Mouse (Mus musculus): ENCODE data around the gene Dusp3.
A peak's percentile ranks its signal among the peaks of the same experiment; 100 is the strongest.

Gene Dusp3

GRCm38 (mm10) chr11:101976949-101977348 lies 9.9 kb downstream of the Dusp3 start:
- DNase-seq (ENCODE audit: low read depth, low spot score), result peak; percentile 33

- peak; percentile 69 for DNase-seq (ENCODE audit: low read depth, low spot score)
Observed at GRCm38 (mm10) chr11:101974923-101975322, 11.9 kb downstream of the Dusp3 start.

GRCm38 (mm10) chr11:101974181-101974580 lies 12.6 kb downstream of the Dusp3 start:
- no peak for DNase-seq (ENCODE audit: low read depth, low spot score)

- no peak for DNase-seq (ENCODE audit: low read depth, low spot score)
Observed at GRCm38 (mm10) chr11:101973496-101973895, 13.3 kb downstream of the Dusp3 start.

GRCm38 (mm10) chr11:101972651-101973050 lies 14.2 kb downstream of the Dusp3 start:
- DNase-seq (ENCODE audit: low read depth, low spot score), result no peak

- DNase-seq (ENCODE audit: low read depth, low spot score), result no peak
Observed at GRCm38 (mm10) chr11:101972097-101972496, 14.7 kb downstream of the Dusp3 start.

- DNase-seq (ENCODE audit: low read depth, low spot score), result peak; percentile 76
Observed at GRCm38 (mm10) chr11:101971410-101971809, 15.4 kb downstream of the Dusp3 start.

GRCm38 (mm10) chr11:101969835-101970234 lies 17.0 kb downstream of the Dusp3 start:
- DNase-seq (ENCODE audit: low read depth, low spot score), result no peak

- peak; percentile 94 for DNase-seq (ENCODE audit: low read depth, low spot score)
Observed at GRCm38 (mm10) chr11:101968791-101969190, 18.0 kb downstream of the Dusp3 start.

- peak; percentile 43 for DNase-seq (ENCODE audit: low read depth, low spot score)
Observed at GRCm38 (mm10) chr11:101968311-101968710, 18.5 kb downstream of the Dusp3 start.

GRCm38 (mm10) chr11:101966965-101967614 lies 19.7 kb downstream of the Dusp3 start, which contains the start of gene Sost:
Sost (minus strand) TSS chr11:101967015.
- DNase-seq (ENCODE audit: low read depth, low spot score), result peak; percentile 45

- no peak for DNase-seq (ENCODE audit: low read depth, low spot score)
Observed at GRCm38 (mm10) chr11:101965553-101965952, 21.3 kb downstream of the Dusp3 start.

GRCm38 (mm10) chr11:101964647-101965046 lies 22.2 kb downstream of the Dusp3 start:
- peak; percentile 29 for DNase-seq (ENCODE audit: low read depth, low spot score)

GRCm38 (mm10) chr11:101963473-101964291 lies 23.1 kb downstream of the Dusp3 start:
- peak; percentile 70 for DNase-seq (ENCODE audit: low read depth, low spot score)

- no peak for DNase-seq (ENCODE audit: low read depth, low spot score)
Observed at GRCm38 (mm10) chr11:101963043-101963442, 23.8 kb downstream of the Dusp3 start.

GRCm38 (mm10) chr11:101957476-101957875 lies 29.3 kb downstream of the Dusp3 start:
- DNase-seq (ENCODE audit: low read depth, low spot score), result no peak

- DNase-seq (ENCODE audit: low read depth, low spot score), result no peak
Observed at GRCm38 (mm10) chr11:101953441-101953840, 33.4 kb downstream of the Dusp3 start.

GRCm38 (mm10) chr11:101952541-101953341 lies 34.1 kb downstream of the Dusp3 start:
- no peak for DNase-seq (ENCODE audit: low read depth, low spot score)

GRCm38 (mm10) chr11:101950021-101950420 lies 36.8 kb downstream of the Dusp3 start:
- no peak for DNase-seq (ENCODE audit: low read depth, low spot score)

GRCm38 (mm10) chr11:101946525-101946924 lies 40.3 kb downstream of the Dusp3 start:
- peak; percentile 31 for DNase-seq (ENCODE audit: low read depth, low spot score)

GRCm38 (mm10) chr11:101943055-101943454 lies 43.8 kb downstream of the Dusp3 start:
- peak; percentile 35 for DNase-seq (ENCODE audit: low read depth, low spot score)

- no peak for DNase-seq (ENCODE audit: low read depth, low spot score)
Observed at GRCm38 (mm10) chr11:101937108-101937507, 49.7 kb downstream of the Dusp3 start.

Measured in ZHBTc4 (cell line).